Mouse (Mus musculus): Measurements from ENCODE around the gene Opn1sw. TPM values are rescaled to one million over a fixed set of nuclear protein-coding genes. Genes with fewer than 3 reads are reported as not detected.

Opn1sw gene
- total and polyA plus RNA-seq, 3 experiments, result 0.04 TPM; not detected in 2

DNA sequence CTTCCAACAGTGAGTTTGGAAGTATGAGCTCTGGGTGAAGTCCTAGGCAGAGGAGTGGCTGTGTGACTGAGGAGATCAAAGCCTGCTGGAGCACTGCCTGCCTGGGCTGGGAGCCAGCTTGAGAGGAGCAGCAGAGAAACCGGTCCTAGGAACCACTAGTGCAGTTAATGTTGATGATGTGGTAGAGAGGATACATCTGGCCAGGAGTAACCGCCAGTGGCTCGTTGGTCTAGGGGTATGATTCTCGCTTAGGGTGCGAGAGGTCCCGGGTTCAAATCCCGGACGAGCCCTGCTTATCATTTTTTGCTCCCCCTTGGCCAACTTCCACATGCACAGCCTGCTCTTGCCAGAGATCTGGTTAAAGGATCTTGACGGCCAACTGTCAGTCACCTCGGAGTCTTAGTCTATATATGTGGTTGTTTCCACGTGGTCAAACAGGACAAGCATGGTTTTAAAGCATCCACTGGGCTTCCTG, 375 bp upstream of the Opn1sw start (continued):
- TF ChIP-seq NRF1 (IDR thresholded peaks at IDR 0.05; ENCODE audit: insufficient read depth, low read depth, low read length, poor library complexity, severe bottlenecking) (no peak), EP300 (IDR thresholded peaks at IDR 0.05; ENCODE audit: low read depth in 1 of 2, low read length in 2 of 2) (0 out of 4 replicates have a peak, but pooled peaks of 1 of the 2 experiments have one; percentile 7)

DNA sequence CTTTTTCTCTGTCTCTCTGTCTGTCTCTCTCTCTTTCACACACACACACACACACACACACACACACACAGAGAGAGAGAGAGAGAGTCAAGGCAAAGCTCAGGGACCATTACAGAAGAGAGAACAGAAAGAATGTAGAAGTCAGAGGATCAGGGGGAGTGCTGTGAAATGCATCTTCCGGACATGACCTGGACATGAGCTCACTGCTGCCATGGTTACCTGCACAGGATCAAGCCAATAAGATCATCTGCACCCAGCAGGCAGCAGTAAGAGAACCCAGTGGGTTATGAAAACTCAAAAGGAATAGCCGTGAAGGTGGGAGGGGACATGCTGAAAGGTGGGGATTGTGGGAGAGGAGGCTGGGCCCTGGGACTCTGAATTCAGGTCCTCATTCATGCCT, 5.8 kb downstream of the Opn1sw start:
- H3K27me3 ChIP-seq (ENCODE audit: control insufficient read depth in 1 of 2, insufficient read depth in 2 of 2, low read length in 2 of 2), result no peaks in the 10 kb centered on the region
- H3K27ac ChIP-seq (ENCODE audit: control insufficient read depth, low read depth, low read length), result no peak overlapping the region
- peaks cover 3 to 14% of the 10 kb centered on the region in 2 experiments for H3K4me1 ChIP-seq (ENCODE audit: control insufficient read depth in 1 of 2, insufficient read depth in 2 of 2, low read length in 2 of 2)
- TF ChIP-seq UBTF (IDR thresholded peaks at IDR 0.05; ENCODE audit: borderline replicate concordance, insufficient read depth, low read depth, low read length), result no peak
- no peak for TF ChIP-seq MAX (IDR thresholded peaks at IDR 0.05; ENCODE audit: low read length)
- TF ChIP-seq USF1 (IDR thresholded peaks at IDR 0.05; ENCODE audit: low read depth, low read length), result no peak
- TF ChIP-seq RAD21 (IDR thresholded peaks at IDR 0.05; ENCODE audit: low read depth, low read length), result no peak
- TF ChIP-seq CHD1 (IDR thresholded peaks at IDR 0.05; ENCODE audit: low read depth, low read length), result no peak
- TF ChIP-seq SMC3 (IDR thresholded peaks at IDR 0.05; ENCODE audit: low read depth, low read length), result no peak
- TF ChIP-seq MAZ (IDR thresholded peaks at IDR 0.05; ENCODE audit: low read depth, low read length), result no peak
- TF ChIP-seq EP300 (IDR thresholded peaks at IDR 0.05; ENCODE audit: low read depth in 1 of 2, low read length in 2 of 2), result no peak
- TF ChIP-seq MXI1 (IDR thresholded peaks at IDR 0.05; ENCODE audit: low read depth, low read length), result no peak
- TF ChIP-seq ZC3H11A (IDR thresholded peaks at IDR 0.05; ENCODE audit: low read depth, low read length), result no peak
- TF ChIP-seq HCFC1 (IDR thresholded peaks at IDR 0.05; ENCODE audit: low read depth, low read length), result no peak
- no peaks in the 10 kb centered on the region for H3K9me3 ChIP-seq (replicated peaks; ENCODE audit: insufficient read depth, low read length)
- H3K79me2 ChIP-seq (ENCODE audit: control insufficient read depth, insufficient read depth, low read length, poor library complexity), result no peaks in the 10 kb centered on the region
- H3K4me3 ChIP-seq (ENCODE audit: control insufficient read depth in 1 of 2, insufficient read depth in 1 of 2, low read depth in 2 of 2, low read length in 2 of 2), result no peak overlapping the region
- H3K36me3 ChIP-seq (ENCODE audit: control insufficient read depth in 1 of 2, insufficient read depth in 2 of 2, low read length in 2 of 2), result peaks cover 0 to 13% of the 10 kb centered on the region in 2 experiments; a peak in 2 of 4 replicates
- no peak for DNase-seq (ENCODE audit: low read depth, low spot score)
- no peak overlapping the region for H3K9ac ChIP-seq (ENCODE audit: control insufficient read depth, low read depth, low read length, poor library complexity, severe bottlenecking)

DNA sequence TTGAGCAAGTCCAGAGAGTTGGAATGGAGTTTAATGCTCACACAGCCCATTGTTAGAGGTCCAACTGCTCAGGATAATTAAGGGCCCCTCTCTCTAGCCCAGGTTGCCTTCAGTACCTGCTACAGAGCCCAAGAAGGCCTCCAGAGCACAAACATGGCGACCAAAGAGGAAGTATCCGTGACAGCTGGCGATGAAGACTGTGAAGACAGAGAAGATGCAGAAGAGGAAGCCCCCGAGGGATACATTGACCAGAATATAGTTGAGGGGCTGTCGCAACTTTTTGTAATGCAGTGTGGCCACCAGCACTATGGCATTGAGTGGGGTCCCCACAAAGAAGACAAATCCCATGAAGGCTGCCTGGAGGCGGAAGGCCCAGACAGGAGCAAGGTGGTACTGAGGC, 8.3 kb downstream of the Opn1sw start:
- peaks cover 3 to 12% of the 10 kb centered on the region in 2 experiments for H3K4me1 ChIP-seq (ENCODE audit: control insufficient read depth in 1 of 2, insufficient read depth in 2 of 2, low read length in 2 of 2)
- H3K4me3 ChIP-seq (ENCODE audit: control insufficient read depth in 1 of 2, insufficient read depth in 1 of 2, low read depth in 2 of 2, low read length in 2 of 2), result no peak overlapping the region
- H3K9me3 ChIP-seq (replicated peaks; ENCODE audit: insufficient read depth, low read length), result no peaks in the 10 kb centered on the region
- H3K79me2 ChIP-seq (ENCODE audit: control insufficient read depth, insufficient read depth, low read length, poor library complexity), result no peaks in the 10 kb centered on the region
- no peaks in the 10 kb centered on the region for H3K27me3 ChIP-seq (ENCODE audit: control insufficient read depth in 1 of 2, insufficient read depth in 2 of 2, low read length in 2 of 2)
- no peak overlapping the region for H3K9ac ChIP-seq (ENCODE audit: control insufficient read depth, low read depth, low read length, poor library complexity, severe bottlenecking)
- peaks cover 0 to 11% of the 10 kb centered on the region in 2 experiments; a peak in 2 of 4 replicates for H3K36me3 ChIP-seq (ENCODE audit: control insufficient read depth in 1 of 2, insufficient read depth in 2 of 2, low read length in 2 of 2)
- TF ChIP-seq ZKSCAN1 (IDR thresholded peaks at IDR 0.05; ENCODE audit: low read depth, low read length), result no peak
- no peak for TF ChIP-seq ZNF384 (IDR thresholded peaks at IDR 0.05; ENCODE audit: low read depth, low read length)
- TF ChIP-seq CHD2 (IDR thresholded peaks at IDR 0.05; ENCODE audit: low read length), result no peak
- no peak for TF ChIP-seq POLR2A (IDR thresholded peaks at IDR 0.05; ENCODE audit: control insufficient read depth in 1 of 2, insufficient read depth in 1 of 2, low read depth in 1 of 2, low read length in 2 of 2, poor library complexity in 1 of 2)
- TF ChIP-seq TAL1 (IDR thresholded peaks at IDR 0.05; ENCODE audit: low read length), result no peak
- no peak for TF ChIP-seq MEF2A (IDR thresholded peaks at IDR 0.05; ENCODE audit: extremely low read depth, insufficient replicate concordance, low read depth, low read length, poor library complexity, severe bottlenecking)
- TF ChIP-seq MXI1 (IDR thresholded peaks at IDR 0.05; ENCODE audit: low read depth, low read length), result no peak
- no peak for TF ChIP-seq JUND (IDR thresholded peaks at IDR 0.05; ENCODE audit: low read depth, low read length)
- no peak for TF ChIP-seq ZC3H11A (IDR thresholded peaks at IDR 0.05; ENCODE audit: low read depth, low read length)
- no peak for TF ChIP-seq TCF12 (IDR thresholded peaks at IDR 0.05; ENCODE audit: low read depth, low read length)
- no peak for TF ChIP-seq CTCF (IDR thresholded peaks at IDR 0.05 in 2 of 3, conservative IDR thresholded peaks at IDR 0.05 in 1 of 3; ENCODE audit: control insufficient read depth in 1 of 3, insufficient read depth in 1 of 3, low read depth in 2 of 3, low read length in 3 of 3, poor library complexity in 1 of 3, severe bottlenecking in 1 of 3)
- TF ChIP-seq USF2 (IDR thresholded peaks at IDR 0.05; ENCODE audit: borderline replicate concordance in 1 of 2, insufficient read depth in 1 of 2, low read depth in 1 of 2, low read length in 2 of 2), result no peak
- no peak for TF ChIP-seq ELF1 (IDR thresholded peaks at IDR 0.05; ENCODE audit: low read depth, low read length)
- no peak for TF ChIP-seq USF1 (IDR thresholded peaks at IDR 0.05; ENCODE audit: low read depth, low read length)
- no peak for TF ChIP-seq SMC3 (IDR thresholded peaks at IDR 0.05; ENCODE audit: low read depth, low read length)
- no peak for TF ChIP-seq UBTF (IDR thresholded peaks at IDR 0.05; ENCODE audit: borderline replicate concordance, insufficient read depth, low read depth, low read length)
- TF ChIP-seq ZMIZ1 (IDR thresholded peaks at IDR 0.05; ENCODE audit: low read depth, low read length), result no peak
- TF ChIP-seq RCOR1 (IDR thresholded peaks at IDR 0.05; ENCODE audit: low read depth, low read length), result no peak
- no peak for TF ChIP-seq POLR2AphosphoS5 (IDR thresholded peaks at IDR 0.05; ENCODE audit: borderline replicate concordance, low read depth, low read length)
- no peak for TF ChIP-seq MAX (IDR thresholded peaks at IDR 0.05; ENCODE audit: low read length)
- no peak overlapping the region for H3K27ac ChIP-seq (ENCODE audit: control insufficient read depth, low read depth, low read length)
- DNase-seq (ENCODE audit: low read depth, low spot score), result no peak

All from MEL (cell line).